Mouse (Mus musculus) embryonic facial prominence, embryonic 13.5 days (tissue): ENCODE results near the gene Rnf187. TPM values are rescaled to one million over a fixed set of nuclear protein-coding genes. Genes with fewer than 3 reads are reported as not detected.

Source experiments
- microRNA-seq: library from miRNA; unstranded; fragments of <30 nt; microRNA quantifications from one replicate; pipeline ENCODE4, GENCODE M21; 2016
- polyA plus RNA-seq: library from polyadenylated mRNA; unstranded; fragments of >200 nt; fragmentation: Nextera tagmentation; extraction: Ambion mirVana; gene quantifications from 2 replicates; pipeline ENCODE4 v1.2.1, GENCODE M21; 2015

Rnf187 gene
- polyA plus RNA-seq, 1 experiment from 2014 or later = 255 TPM

Small RNA genes lying within 50 kb of the gene (microRNA-seq; reads per million reads assigned to microRNA genes)
- gene Gm44313 = not detected

Other genes with a start within 250 kb of the Rnf187 start
- gene Olfr319, start 239.8 kb downstream of the Rnf187 start, polyA plus RNA-seq = not detected in 2 replicates
- not detected in 2 replicates for gene Olfr318, start 214.9 kb downstream of the Rnf187 start, polyA plus RNA-seq
- not detected in 2 replicates for gene Olfr317, start 199.7 kb downstream of the Rnf187 start, polyA plus RNA-seq
- not detected in 2 replicates for gene Olfr316, start 186.2 kb downstream of the Rnf187 start, polyA plus RNA-seq
- gene Olfr315, start 165.7 kb downstream of the Rnf187 start, polyA plus RNA-seq = not detected in 2 replicates
- gene Olfr314, start 156.0 kb downstream of the Rnf187 start, polyA plus RNA-seq = not detected in 2 replicates
- gene Fam183b, start 137.0 kb downstream of the Rnf187 start, polyA plus RNA-seq = 0.69 TPM in 1 of 2 replicates, not detected in the other
- gene Olfr313, start 123.9 kb downstream of the Rnf187 start, polyA plus RNA-seq = not detected in 2 replicates
- not detected in 2 replicates for gene Olfr312, start 109.7 kb downstream of the Rnf187 start, polyA plus RNA-seq
- gene Olfr311, start 99.7 kb downstream of the Rnf187 start, polyA plus RNA-seq = not detected in 2 replicates
- 10.8 and 12.3 TPM in 2 replicates for gene Gm12258, start 91.8 kb downstream of the Rnf187 start, polyA plus RNA-seq
- gene 2810021J22Rik, start 71.7 kb downstream of the Rnf187 start, polyA plus RNA-seq = 8.8 and 10.3 TPM in 2 replicates
- gene Zfp39, start 34.7 kb downstream of the Rnf187 start, polyA plus RNA-seq = 6.9 and 7.5 TPM in 2 replicates
- 0.14 TPM in 1 of 2 replicates, not detected in the other for gene Btnl10, start 21.0 kb downstream of the Rnf187 start, polyA plus RNA-seq
- 45.4 and 46.9 TPM in 2 replicates for gene Hist3h2ba, start 10.0 kb upstream of the Rnf187 start, polyA plus RNA-seq
- 34.0 and 34.3 TPM in 2 replicates for gene Hist3h2a, start 15.8 kb upstream of the Rnf187 start, polyA plus RNA-seq
- 0.25 and 0.55 TPM in 2 replicates for gene Trim17, start 15.8 kb upstream of the Rnf187 start, polyA plus RNA-seq
- gene Trim11, start 39.2 kb upstream of the Rnf187 start, polyA plus RNA-seq = 21.7 and 23.5 TPM in 2 replicates
- 0.32 and 0.42 TPM in 2 replicates for gene Obscn, start 197.5 kb upstream of the Rnf187 start, polyA plus RNA-seq
- 3.3 and 3.6 TPM in 2 replicates for gene Iba57, start 224.8 kb upstream of the Rnf187 start, polyA plus RNA-seq
- 0.21 and 0.28 TPM in 2 replicates for gene Gjc2, start 244.3 kb upstream of the Rnf187 start, polyA plus RNA-seq